Mouse (Mus musculus) gastrocnemius, postnatal 25 days (tissue): ENCODE results near the gene Ybx1. TPM values are rescaled to one million over a fixed set of nuclear protein-coding genes. Genes with fewer than 3 reads are reported as not detected.

ENCODE experiments used
- DNase-seq: peaks from one replicate; pipeline ENCODE4 v3.0.0; 2022
- total RNA-seq, 2 experiments: library from RNA; stranded (reverse); gene quantifications; 1 replicate in 1 of 2; 2 replicates in 1 of 2; pipeline ENCODE4 v1.2.3; 2021

Ybx1 gene
- total RNA-seq, 2 experiments from 2014 or later, result 509 to 515 TPM

DNA sequence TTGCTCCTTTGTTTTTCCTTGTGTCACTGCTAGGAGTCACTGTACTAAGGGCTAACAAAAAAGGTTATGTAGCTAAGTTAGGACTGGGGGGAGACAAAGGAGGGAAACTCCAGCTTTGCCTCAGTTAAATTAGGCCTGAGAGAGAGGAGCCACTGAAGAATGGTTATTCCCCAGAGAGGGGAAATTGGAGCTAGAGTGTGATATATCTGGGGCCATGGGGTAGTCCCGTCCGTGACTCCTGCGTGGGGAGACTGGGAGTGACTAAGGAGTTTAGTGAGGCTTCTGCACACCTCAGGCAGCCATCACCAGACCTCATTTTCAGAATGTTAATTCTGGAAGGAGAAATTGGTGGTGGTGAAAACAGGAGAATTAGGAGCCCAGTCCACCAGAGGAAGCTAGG is 60.1 kb downstream of the Ybx1 start:
- DNase-seq, result no peak

GRCm38 (mm10) chr4:119233256-119233901 is 61.0 kb downstream of the Ybx1 start:
- DNase-seq, result peak; percentile 42

GRCm38 (mm10) chr4:119232410-119233255 is 61.8 kb downstream of the Ybx1 start, which contains the start of the genes AU022252 and P3h1:
Gene AU022252, minus strand, starts transcription at chr4:119232712.
Gene P3h1, plus strand, starts transcription at chr4:119232915.
- peak; percentile 99 for DNase-seq

Other genes with a start within 250 kb of the Ybx1 start
- 1 to 10 TPM; 4.0 to 5.5 TPM for gene Slc2a1, start 185.9 kb downstream of the Ybx1 start, total RNA-seq
- 10 to 100 TPM; 16.3 to 17.5 TPM for gene Zfp691, start 120.4 kb downstream of the Ybx1 start, total RNA-seq
- gene Ermap, start 104.6 kb downstream of the Ybx1 start, total RNA-seq, result not detected
- 10 to 100 TPM; 13.9 to 17.4 TPM for gene Svbp, start 99.3 kb downstream of the Ybx1 start, total RNA-seq
- under 1 TPM in 1 of 2 experiments, not detected in 1; 0.56 TPM for gene Tmem269, start 76.4 kb downstream of the Ybx1 start, total RNA-seq
- gene AU022252, start 61.9 kb downstream of the Ybx1 start, total RNA-seq, result 10 to 100 TPM; 22.5 to 22.8 TPM
- 10 to 100 TPM; 12.0 to 12.6 TPM for gene P3h1, start 61.7 kb downstream of the Ybx1 start, total RNA-seq
- gene Cldn19, start 39.2 kb downstream of the Ybx1 start, total RNA-seq, result 1 to 10 TPM; 3.2 to 3.8 TPM
- 1 to 10 TPM; 7.0 to 7.8 TPM for gene Ppih, start 25.9 kb upstream of the Ybx1 start, total RNA-seq
- gene Ccdc30, start 120.9 kb upstream of the Ybx1 start, total RNA-seq, result under 1 TPM in 1 of 2 experiments, not detected in 1; 0.11 TPM
- gene Ppcs, start 127.8 kb upstream of the Ybx1 start, total RNA-seq, result 1 to 10 TPM; 5.1 to 5.2 TPM
- gene Zmynd12, start 128.2 kb upstream of the Ybx1 start, total RNA-seq, result not detected
- gene Rimkla, start 198.0 kb upstream of the Ybx1 start, total RNA-seq, result not detected
- 10 to 100 TPM; 18.6 to 26.1 TPM for gene Foxj3, start 242.4 kb upstream of the Ybx1 start, total RNA-seq
- 1 to 10 TPM; 4.3 TPM for gene Frg2f1, start 244.9 kb upstream of the Ybx1 start, total RNA-seq